Mouse (Mus musculus) induced T-regulatory cell, adult 2 months (primary cell): ENCODE results near the gene Klhl42.
A peak's percentile ranks its signal among the peaks of the same experiment; 100 is the strongest.

ENCODE experiments used
- DNase-seq: peaks from one replicate; pipeline ENCODE4 v3.0.0-alpha.2; 2012; ENCODE audit warnings: low read depth

The Klhl42 gene

GRCm38 (mm10) chr6:147091136-147092120 is at the start of gene Klhl42:
Gene Klhl42 (plus strand): TSS chr6:147091379.
- peak; percentile 87 for DNase-seq

GRCm38 (mm10) chr6:147042291-147043290 is 48.6 kb upstream of the Klhl42 start, which contains the start of gene Mrps35:
Gene Mrps35 (plus strand): TSS chr6:147042764.
- peak; percentile 92 for DNase-seq

GRCm38 (mm10) chr6:147043633-147044032 is 47.5 kb upstream of the Klhl42 start:
- peak; percentile 14 for DNase-seq

GRCm38 (mm10) chr6:147049239-147049805 is 41.9 kb upstream of the Klhl42 start:
- no peak for DNase-seq

GRCm38 (mm10) chr6:147051666-147052065 is 39.5 kb upstream of the Klhl42 start:
- DNase-seq = no peak

- no peak for DNase-seq
Observed at GRCm38 (mm10) chr6:147052440-147052839, 38.7 kb upstream of the Klhl42 start.

- no peak for DNase-seq
Observed at GRCm38 (mm10) chr6:147053785-147054646, 37.2 kb upstream of the Klhl42 start.

- DNase-seq = no peak
Observed at GRCm38 (mm10) chr6:147055374-147055977, 35.7 kb upstream of the Klhl42 start.

GRCm38 (mm10) chr6:147059326-147059725 is 31.9 kb upstream of the Klhl42 start:
- DNase-seq = no peak

GRCm38 (mm10) chr6:147061630-147062029 is 29.5 kb upstream of the Klhl42 start:
- DNase-seq = no peak

GRCm38 (mm10) chr6:147062034-147062433 is 29.1 kb upstream of the Klhl42 start:
- DNase-seq = no peak

- DNase-seq = no peak
Observed at GRCm38 (mm10) chr6:147062694-147063093, 28.5 kb upstream of the Klhl42 start.

GRCm38 (mm10) chr6:147064226-147064943 is 26.8 kb upstream of the Klhl42 start:
- no peak for DNase-seq

- no peak for DNase-seq
Observed at GRCm38 (mm10) chr6:147064944-147065261, 26.3 kb upstream of the Klhl42 start.

GRCm38 (mm10) chr6:147075808-147076387 is 15.3 kb upstream of the Klhl42 start:
- DNase-seq = no peak

- no peak for DNase-seq
Observed at GRCm38 (mm10) chr6:147076878-147077277, 14.3 kb upstream of the Klhl42 start.

- DNase-seq = no peak
Observed at GRCm38 (mm10) chr6:147079919-147080318, 11.3 kb upstream of the Klhl42 start.

- no peak for DNase-seq
Observed at GRCm38 (mm10) chr6:147085398-147086040, 5.7 kb upstream of the Klhl42 start.

GRCm38 (mm10) chr6:147086594-147087225 is 4.5 kb upstream of the Klhl42 start, which contains the start of gene Mansc4:
Gene Mansc4 (minus strand): TSS chr6:147087032.
- DNase-seq = no peak
